Mouse (Mus musculus) intestine, embryonic 16.5 days (tissue): ENCODE data around the gene Bmper. TPM values are rescaled to one million over a fixed set of nuclear protein-coding genes. Genes with fewer than 3 reads are reported as not detected.

Source experiments
- ATAC-seq: fragments of 200-750 bp; cut with Nextera tagmentation; 2 replicates; pipeline ENCODE4 v1.8.0; 2017; ENCODE audit warnings: moderate TSS enrichment, moderate library complexity
- H3K27ac ChIP-seq: fragments of 300-500 bp; sonication (generic); 2 replicates; pipeline ENCODE4 v1.5.1; 2014; ENCODE audit warnings: mild to moderate bottlenecking, low read length
- H3K27me3 ChIP-seq: fragments of 300-500 bp; sonication (generic); replicated peaks from 2 replicates; pipeline ENCODE4 v1.6.1; 2014; ENCODE audit warnings: low read length, control low read depth, mixed read lengths; ENCODE audit not compliant: control insufficient read depth, insufficient read depth
- H3K36me3 ChIP-seq: fragments of 300-500 bp; sonication (generic); 2 replicates; pipeline ENCODE4 v1.6.1; 2014; ENCODE audit warnings: low read length, control low read depth; ENCODE audit not compliant: control insufficient read depth, insufficient read depth
- H3K4me1 ChIP-seq: fragments of 300-500 bp; sonication (generic); 2 replicates; pipeline ENCODE4 v1.6.1; 2014; ENCODE audit warnings: low read length, control low read depth, mixed read lengths; ENCODE audit not compliant: control insufficient read depth, insufficient read depth
- H3K4me2 ChIP-seq: fragments of 300-500 bp; sonication (generic); 2 replicates; pipeline ENCODE4 v1.6.1; 2014; ENCODE audit warnings: low read depth, low read length, control low read depth
- H3K4me3 ChIP-seq: fragments of 300-500 bp; sonication (generic); 2 replicates; pipeline ENCODE4 v1.5.1; 2014; ENCODE audit warnings: mild to moderate bottlenecking, low read length
- H3K9ac ChIP-seq: fragments of 300-500 bp; sonication (generic); 2 replicates; pipeline ENCODE4 v1.6.1; 2014; ENCODE audit warnings: low read depth, low read length
- H3K9me3 ChIP-seq: fragments of 300-500 bp; sonication (generic); 2 replicates; pipeline ENCODE4 v1.6.1; 2016; ENCODE audit warnings: low read length, control low read depth; ENCODE audit not compliant: control insufficient read depth
- WGBS: fragments of 180-500 bp; shearing (Covaris S2); extraction: QIAGEN DNeasy Blood & Tissue Kit; methylation state at CpG from one replicate; pipeline ENCODE4 v1.1.7; 2014; 5-methylcytosine and 5-hydroxymethylcytosine counted together
- polyA plus RNA-seq: library from polyadenylated mRNA; unstranded; fragments of >200 nt; fragmentation: Nextera tagmentation; extraction: Ambion mirVana; gene quantifications from 2 replicates; pipeline ENCODE4 v1.2.1, GENCODE M21; 2015

Gene Bmper
- polyA plus RNA-seq, 1 experiment from 2014 or later, result 8.3 TPM

- Histone ChIP-seq H3K27me3 (no peaks in the 10 kb centered on the region), H3K9ac (no peak overlapping the region), H3K4me1 (no peaks in the 10 kb centered on the region), H3K4me3 (no peak overlapping the region), H3K36me3 (no peaks in the 10 kb centered on the region), H3K27ac (no peak overlapping the region), H3K9me3 (no peaks in the 10 kb centered on the region), H3K4me2 (no peak overlapping the region)
- no peak for ATAC-seq
- 68% methylated on average over 7 of the region's 7 CpGs for WGBS
Measured at GRCm38 (mm10) chr9:23268609-23269008, 45.7 kb downstream of the Bmper start.

GRCm38 (mm10) chr9:23269087-23269486, 46.2 kb downstream of the Bmper start:
- Histone ChIP-seq H3K27ac (no peak overlapping the region), H3K27me3 (no peaks in the 10 kb centered on the region), H3K9me3 (no peaks in the 10 kb centered on the region), H3K4me2 (no peak overlapping the region), H3K36me3 (no peaks in the 10 kb centered on the region), H3K4me1 (no peaks in the 10 kb centered on the region), H3K4me3 (no peak overlapping the region), H3K9ac (no peak overlapping the region)
- ATAC-seq, result no peak
- 65% methylated on average over 2 of the region's 2 CpGs for WGBS

- no peak overlapping the region for H3K27ac ChIP-seq
- H3K9ac ChIP-seq, result no peak overlapping the region
- no peak overlapping the region for H3K4me2 ChIP-seq
- H3K27me3 ChIP-seq, result no peaks in the 10 kb centered on the region
- no peak overlapping the region for H3K4me3 ChIP-seq
- no peaks in the 10 kb centered on the region for H3K9me3 ChIP-seq
- H3K36me3 ChIP-seq, result no peaks in the 10 kb centered on the region
- ATAC-seq, result no peak
- H3K4me1 ChIP-seq, result no peaks in the 10 kb centered on the region
- 80% methylated on average over 4 of the region's 4 CpGs for WGBS
Measured at GRCm38 (mm10) chr9:23276244-23276643, 53.4 kb downstream of the Bmper start.

GRCm38 (mm10) chr9:23284940-23285460, 62.1 kb downstream of the Bmper start:
- 85% methylated on average over 4 of the region's 4 CpGs for WGBS
- Histone ChIP-seq H3K9ac (no peak overlapping the region), H3K27ac (no peak overlapping the region), H3K9me3 (no peaks in the 10 kb centered on the region), H3K4me2 (no peak overlapping the region), H3K36me3 (no peaks in the 10 kb centered on the region), H3K27me3 (no peaks in the 10 kb centered on the region), H3K4me1 (no peaks in the 10 kb centered on the region), H3K4me3 (no peak overlapping the region)
- ATAC-seq, result no peak

- WGBS, result 86% methylated on average over 3 of the region's 3 CpGs
- H3K4me2 ChIP-seq, result no peak overlapping the region
- H3K4me1 ChIP-seq, result no peaks in the 10 kb centered on the region
- H3K4me3 ChIP-seq, result no peak overlapping the region
- no peaks in the 10 kb centered on the region for H3K36me3 ChIP-seq
- H3K27me3 ChIP-seq, result no peaks in the 10 kb centered on the region
- no peaks in the 10 kb centered on the region for H3K9me3 ChIP-seq
- H3K27ac ChIP-seq, result no peak overlapping the region
- no peak overlapping the region for H3K9ac ChIP-seq
- ATAC-seq, result no peak
Measured at GRCm38 (mm10) chr9:23293574-23293973, 70.7 kb downstream of the Bmper start.

- WGBS, result 83% methylated on average over 6 of the region's 6 CpGs
- H3K4me3 ChIP-seq, result no peak overlapping the region
- H3K27ac ChIP-seq, result no peak overlapping the region
- no peaks in the 10 kb centered on the region for H3K27me3 ChIP-seq
- no peaks in the 10 kb centered on the region for H3K9me3 ChIP-seq
- ATAC-seq, result no peak
- H3K36me3 ChIP-seq, result no peaks in the 10 kb centered on the region
- H3K4me1 ChIP-seq, result no peaks in the 10 kb centered on the region
- H3K4me2 ChIP-seq, result no peak overlapping the region
- no peak overlapping the region for H3K9ac ChIP-seq
Measured at GRCm38 (mm10) chr9:23295569-23295968, 72.7 kb downstream of the Bmper start.

- no peak overlapping the region for H3K4me2 ChIP-seq
- no peak overlapping the region for H3K4me3 ChIP-seq
- H3K27ac ChIP-seq, result no peak overlapping the region
- no peaks in the 10 kb centered on the region for H3K27me3 ChIP-seq
- H3K36me3 ChIP-seq, result no peaks in the 10 kb centered on the region
- ATAC-seq, result no peak
- no peaks in the 10 kb centered on the region for H3K9me3 ChIP-seq
- 80% methylated on average over 8 of the region's 8 CpGs for WGBS
- H3K9ac ChIP-seq, result no peak overlapping the region
- H3K4me1 ChIP-seq, result no peaks in the 10 kb centered on the region
Measured at GRCm38 (mm10) chr9:23297491-23298170, 74.8 kb downstream of the Bmper start.

- 74% methylated on average over 8 of the region's 8 CpGs for WGBS
- no peak for ATAC-seq
- Histone ChIP-seq H3K27ac (no peak overlapping the region), H3K36me3 (no peaks in the 10 kb centered on the region), H3K4me3 (no peak overlapping the region), H3K9me3 (no peaks in the 10 kb centered on the region), H3K4me2 (no peak overlapping the region), H3K4me1 (no peaks in the 10 kb centered on the region), H3K27me3 (no peaks in the 10 kb centered on the region), H3K9ac (no peak overlapping the region)
Measured at GRCm38 (mm10) chr9:23300376-23300775, 77.5 kb downstream of the Bmper start.

GRCm38 (mm10) chr9:23305681-23306080, 82.8 kb downstream of the Bmper start:
- Histone ChIP-seq H3K9me3 (no peaks in the 10 kb centered on the region), H3K36me3 (no peaks in the 10 kb centered on the region), H3K4me2 (no peak overlapping the region), H3K4me3 (no peak overlapping the region), H3K27ac (no peak overlapping the region), H3K27me3 (no peaks in the 10 kb centered on the region), H3K9ac (no peak overlapping the region), H3K4me1 (no peaks in the 10 kb centered on the region)
- ATAC-seq, result no peak
- WGBS, result 67% methylated on average over 4 of the region's 4 CpGs

GRCm38 (mm10) chr9:23306226-23306625, 83.3 kb downstream of the Bmper start:
- Histone ChIP-seq H3K4me1 (no peaks in the 10 kb centered on the region), H3K9ac (no peak overlapping the region), H3K4me3 (no peak overlapping the region), H3K4me2 (no peak overlapping the region), H3K27ac (no peak overlapping the region), H3K9me3 (no peaks in the 10 kb centered on the region), H3K36me3 (no peaks in the 10 kb centered on the region), H3K27me3 (no peaks in the 10 kb centered on the region)
- WGBS, result 65% methylated on average over 4 of the region's 4 CpGs
- no peak for ATAC-seq
